Mouse (Mus musculus) spleen, adult 2 months (tissue): ENCODE data around the gene Pbx4. TPM values are rescaled to one million over a fixed set of nuclear protein-coding genes. Genes with fewer than 3 reads are reported as not detected.

Source experiments
- DNase-seq, 2 experiments: peaks; one replicate each; pipeline versions ENCODE4 v3.0.0 to v3.0.0-alpha.2; 2012 to 2021; ENCODE audit warnings: low spot score in 2 of 2, low read depth in 1 of 2
- H3K27ac ChIP-seq: fragments of 200-500 bp; 2 replicates; pipeline ENCODE4 v1.5.1; 2012; ENCODE audit warnings: low read length, inconsistent platforms; ENCODE audit not compliant: insufficient read depth
- H3K27me3 ChIP-seq: fragments of 200-500 bp; 2 replicates; pipeline ENCODE4 v1.6.1; 2012; ENCODE audit warnings: mild to moderate bottlenecking, moderate library complexity, low read length, inconsistent platforms; ENCODE audit not compliant: control insufficient read depth, insufficient read depth
- H3K36me3 ChIP-seq: fragments of 200-500 bp; 2 replicates; pipeline ENCODE4 v1.6.1; 2012; ENCODE audit warnings: mild to moderate bottlenecking, low read length, inconsistent platforms; ENCODE audit not compliant: control insufficient read depth, insufficient read depth
- H3K4me1 ChIP-seq: fragments of 200-500 bp; 2 replicates; pipeline ENCODE4 v1.6.1; 2011; ENCODE audit warnings: inconsistent platforms; ENCODE audit not compliant: control insufficient read depth, insufficient read depth, insufficient read length
- H3K4me3 ChIP-seq: fragments of 200-500 bp; 2 replicates; pipeline ENCODE4 v1.5.1; 2011; ENCODE audit warnings: mild to moderate bottlenecking, inconsistent platforms; ENCODE audit not compliant: insufficient read depth, insufficient read length; ENCODE audit errors: extremely low read depth
- CTCF ChIP-seq: fragments of 200-500 bp; IDR thresholded peaks from 2 replicates; pipeline ENCODE4 v1.5.1; 2011; ENCODE audit warnings: mild to moderate bottlenecking, inconsistent platforms; ENCODE audit not compliant: insufficient read depth, insufficient read length, insufficient replicate concordance; ENCODE audit errors: extremely low read depth
- POLR2A ChIP-seq: fragments of 200-500 bp; IDR thresholded peaks from 2 replicates; pipeline ENCODE4 v1.6.1; 2011; ENCODE audit warnings: low read depth, low read length, inconsistent platforms
- WGBS: fragments of 180-500 bp; shearing (Covaris S2); methylation state at CpG from one replicate; pipeline ENCODE4 v1.1.7; 2018; 5-methylcytosine and 5-hydroxymethylcytosine counted together
- polyA plus RNA-seq: library from polyadenylated mRNA; depleted of rRNA; stranded (reverse); fragments of >200 nt; gene quantifications from 2 replicates; pipeline ENCODE4 v1.2.3, GENCODE M21; 2012

The Pbx4 gene
- polyA plus RNA-seq, 1 experiment = 10.7 TPM

DNA sequence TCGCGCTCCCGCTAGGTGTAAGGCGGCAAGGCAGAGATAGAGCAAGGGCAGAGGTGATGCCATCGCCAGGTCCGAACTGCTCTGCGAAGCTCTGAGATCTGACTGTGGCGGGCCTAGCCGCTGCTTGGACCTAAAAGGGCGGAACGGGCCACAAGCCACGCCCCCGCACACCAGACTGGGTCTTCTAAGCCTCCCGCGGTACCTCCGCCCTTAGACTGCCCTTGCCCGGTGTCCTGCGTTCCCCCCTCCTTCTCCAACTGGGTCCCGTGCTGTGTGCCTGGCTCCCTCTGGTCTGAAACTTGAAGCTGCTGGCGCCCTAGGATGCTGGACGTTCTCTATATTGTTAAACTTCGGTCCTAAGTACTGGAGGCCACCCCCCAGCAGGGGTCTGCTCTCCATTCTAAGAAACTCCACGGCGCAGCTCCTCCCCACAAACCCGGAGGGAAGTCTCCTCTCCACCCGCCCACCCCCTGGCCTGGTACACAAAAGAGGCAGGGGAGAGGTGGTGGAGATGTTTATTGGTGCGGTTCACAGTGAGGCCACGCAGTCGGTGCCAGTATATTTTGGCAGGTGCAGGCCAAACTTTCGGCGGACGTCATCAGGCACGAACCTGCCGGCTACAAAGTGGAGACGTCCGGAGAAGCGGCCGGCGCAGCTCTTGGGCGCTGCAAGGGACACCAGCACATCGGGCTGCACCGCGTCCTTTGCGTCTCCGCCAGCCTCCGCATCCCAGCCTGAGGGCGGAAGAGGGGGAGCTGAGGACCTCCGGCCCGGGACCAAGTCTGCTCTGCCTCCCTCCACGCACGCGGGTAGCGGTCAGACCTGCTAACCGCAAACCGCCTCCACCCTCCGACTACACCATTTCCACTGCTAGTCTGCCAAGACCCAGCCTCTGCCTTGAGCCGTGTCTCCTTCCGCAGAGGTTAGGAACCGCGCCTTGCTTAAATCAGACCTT lies 55.3 kb downstream of the Pbx4 start, which contains the start of gene Cilp2:
TSS of gene Cilp2 (minus strand) at position 399 of the 955 bp plus-strand sequence.
- TF ChIP-seq POLR2A (no peak), CTCF (no peak)
- no peak within 1 kb of the TSS for H3K27ac ChIP-seq
- peaks cover 40% of the 10 kb centered on the region for H3K27me3 ChIP-seq
- WGBS = 2% methylated on average over 60 of the region's 60 CpGs
- peak in 1 of 2 experiments; percentile 41 for DNase-seq
- H3K4me3 ChIP-seq = peak within 1 kb of the TSS; percentile 48
- H3K4me1 ChIP-seq = peaks cover 23% of the 10 kb centered on the region
- H3K36me3 ChIP-seq = no peaks in the 10 kb centered on the region

DNA sequence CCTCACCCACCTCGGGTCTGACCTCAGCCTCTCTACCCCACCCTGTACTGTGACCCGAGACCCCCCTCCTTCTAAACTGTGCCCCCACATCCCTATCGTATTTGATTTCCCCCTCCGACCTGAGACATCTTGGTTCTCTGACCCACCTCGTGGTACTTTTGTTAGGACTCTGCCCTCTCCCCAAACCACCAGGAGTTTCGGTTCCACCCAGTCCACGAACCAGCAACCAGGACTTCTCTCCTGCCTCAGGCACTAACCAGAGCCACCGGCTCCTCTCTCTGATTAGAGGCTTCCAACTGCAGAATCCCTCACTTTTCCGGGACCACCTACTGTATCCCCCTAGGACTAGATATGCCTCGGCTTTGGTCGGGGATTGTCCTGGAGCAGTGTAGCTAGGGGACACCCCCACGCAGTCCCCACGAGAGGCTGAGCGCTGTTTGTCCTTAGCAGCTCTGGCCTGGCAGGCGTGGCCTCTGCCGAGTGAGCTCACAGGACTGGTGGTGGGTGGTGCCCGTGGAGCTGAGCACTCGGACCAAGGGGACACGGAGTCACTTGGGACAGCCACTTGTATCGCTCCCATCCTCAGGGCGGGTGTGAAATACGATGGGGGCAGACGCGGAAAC lies 56.1 kb downstream of the Pbx4 start:
- peak overlapping the region; percentile 48 for H3K4me3 ChIP-seq
- TF ChIP-seq CTCF (no peak), POLR2A (no peak)
- peaks cover 37% of the 10 kb centered on the region for H3K27me3 ChIP-seq
- no peak for DNase-seq
- peaks cover 2% of the 10 kb centered on the region; the same call in 1 of the 2 replicates for H3K36me3 ChIP-seq
- H3K4me1 ChIP-seq = peaks cover 23% of the 10 kb centered on the region
- 5% methylated on average over 24 of the region's 24 CpGs for WGBS
- H3K27ac ChIP-seq = no peak overlapping the region

DNA sequence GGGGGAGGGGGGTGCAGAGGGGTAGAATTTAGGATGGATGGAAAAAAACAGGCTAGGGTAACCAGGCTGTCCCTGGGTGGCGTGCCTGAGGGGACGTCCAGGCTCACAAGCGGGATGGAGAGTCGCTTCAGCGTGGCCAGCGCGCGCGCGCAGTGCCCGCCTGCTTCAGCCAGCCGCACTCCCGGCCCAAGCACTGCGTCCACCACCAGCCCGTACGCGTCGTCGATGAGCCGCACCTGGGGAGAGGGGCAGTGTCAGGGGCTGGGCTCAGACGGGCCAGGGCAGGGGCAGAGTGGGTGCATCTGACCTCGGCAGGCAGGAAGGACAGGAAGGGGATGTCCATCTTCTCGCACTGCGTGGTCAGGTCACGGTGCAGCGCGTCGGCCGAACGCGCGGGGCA lies 56.6 kb downstream of the Pbx4 start:
- Histone ChIP-seq H3K27me3 (peaks cover 37% of the 10 kb centered on the region), H3K4me3 (no peak overlapping the region; the same call in 1 of the 2 replicates), H3K4me1 (peaks cover 23% of the 10 kb centered on the region), H3K36me3 (peaks cover 7% of the 10 kb centered on the region), H3K27ac (no peak overlapping the region)
- 11% methylated on average over 32 of the region's 32 CpGs for WGBS
- TF ChIP-seq POLR2A (no peak), CTCF (no peak)
- DNase-seq = no peak

DNA sequence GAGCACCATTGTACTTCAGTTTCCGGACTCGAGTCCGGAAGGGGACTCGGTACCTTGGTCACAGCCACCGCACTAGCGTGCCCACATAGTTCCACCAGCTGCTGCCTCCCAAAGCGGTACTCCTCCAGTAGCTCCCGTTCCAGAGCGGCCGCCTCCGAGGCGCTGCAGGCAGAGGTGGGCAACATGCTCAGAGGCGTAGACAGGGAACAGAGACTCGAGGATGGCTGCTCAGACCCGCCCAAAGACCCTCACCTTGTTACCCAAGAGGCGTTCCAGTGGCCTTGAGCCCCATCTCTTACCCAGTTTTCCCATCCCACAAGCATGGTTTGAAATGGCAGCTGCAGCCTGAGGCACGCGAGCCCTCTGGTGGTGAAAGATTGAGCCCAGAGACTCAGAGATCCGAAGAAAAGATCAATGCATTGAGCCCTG lies 58.5 kb downstream of the Pbx4 start:
- peaks cover 23% of the 10 kb centered on the region for H3K4me1 ChIP-seq
- peaks cover 26% of the 10 kb centered on the region for H3K27me3 ChIP-seq
- DNase-seq = peak in 1 of 2 experiments; percentile 35
- TF ChIP-seq POLR2A (no peak), CTCF (peak; percentile 53; the same call in 1 of the 2 replicates)
- 46% methylated on average over 19 of the region's 19 CpGs for WGBS
- peaks cover 12% of the 10 kb centered on the region for H3K36me3 ChIP-seq
- H3K27ac ChIP-seq = no peak overlapping the region
- H3K4me3 ChIP-seq = no peak overlapping the region

DNA sequence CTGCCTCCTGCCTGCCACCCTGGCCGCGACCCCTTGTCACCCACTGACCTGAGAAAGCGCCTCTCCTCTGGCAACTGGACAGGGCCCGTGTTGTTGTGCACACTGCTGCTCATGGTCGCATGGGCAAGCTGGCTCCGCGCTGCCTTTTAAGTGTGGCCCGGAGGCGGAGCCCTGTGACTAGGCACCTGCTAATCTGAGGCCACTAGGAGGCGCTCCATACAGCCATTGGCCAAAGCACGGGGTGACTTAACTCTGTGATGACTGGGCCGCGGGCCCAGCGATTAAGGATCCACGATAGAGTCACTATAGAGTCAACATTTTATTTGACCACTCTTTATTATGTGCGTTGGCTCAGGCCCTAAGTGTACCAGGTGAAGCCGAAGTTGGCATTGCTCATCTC lies 61.6 kb downstream of the Pbx4 start:
- H3K4me3 ChIP-seq = no peak overlapping the region
- H3K4me1 ChIP-seq = peaks cover 4% of the 10 kb centered on the region
- TF ChIP-seq POLR2A = no peak
- no peak for TF ChIP-seq CTCF
- H3K27me3 ChIP-seq = peaks cover 4% of the 10 kb centered on the region
- no peak for DNase-seq
- 88% methylated on average over 17 of the region's 17 CpGs for WGBS
- no peak overlapping the region for H3K27ac ChIP-seq
- H3K36me3 ChIP-seq = peaks cover 12% of the 10 kb centered on the region

DNA sequence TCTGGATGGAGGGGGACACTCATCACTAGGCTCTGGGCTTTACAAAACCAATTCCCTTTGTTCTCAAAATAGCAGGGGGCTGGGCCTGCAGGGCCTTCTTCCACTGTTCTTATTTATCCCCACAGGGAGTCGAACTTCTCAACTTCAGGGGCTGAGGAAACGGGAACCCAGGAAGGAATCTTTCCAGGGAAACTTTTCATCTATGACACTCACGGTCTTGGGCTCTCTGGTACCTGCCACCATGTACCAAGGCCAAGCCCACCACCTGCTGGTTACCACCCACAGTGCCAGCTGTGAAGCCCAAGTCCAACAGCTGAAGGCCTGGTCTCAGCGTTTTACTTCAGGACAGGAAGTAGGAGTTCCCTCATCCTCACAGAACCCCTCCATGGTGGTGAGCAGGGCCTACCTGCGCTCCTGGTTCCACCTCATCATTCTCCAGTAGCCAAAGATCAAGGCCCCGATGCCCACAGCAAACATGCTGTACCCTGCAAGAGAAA lies 62.6 kb downstream of the Pbx4 start:
- 81% methylated on average over 6 of the region's 6 CpGs for WGBS
- Histone ChIP-seq H3K27ac (no peak overlapping the region), H3K36me3 (peaks cover 12% of the 10 kb centered on the region), H3K27me3 (no peaks in the 10 kb centered on the region), H3K4me1 (no peaks in the 10 kb centered on the region), H3K4me3 (no peak overlapping the region)
- DNase-seq = no peak
- TF ChIP-seq POLR2A = no peak
- TF ChIP-seq CTCF = no peak
